Mouse (Mus musculus): ENCODE results near the gene Csnka2ip. TPM values are rescaled to one million over a fixed set of nuclear protein-coding genes. Genes with fewer than 3 reads are reported as not detected.

Csnka2ip gene
- not detected in 2 replicates for polyA plus RNA-seq (2015; fragmentation: Nextera tagmentation; extraction: Ambion mirVana)

DNA sequence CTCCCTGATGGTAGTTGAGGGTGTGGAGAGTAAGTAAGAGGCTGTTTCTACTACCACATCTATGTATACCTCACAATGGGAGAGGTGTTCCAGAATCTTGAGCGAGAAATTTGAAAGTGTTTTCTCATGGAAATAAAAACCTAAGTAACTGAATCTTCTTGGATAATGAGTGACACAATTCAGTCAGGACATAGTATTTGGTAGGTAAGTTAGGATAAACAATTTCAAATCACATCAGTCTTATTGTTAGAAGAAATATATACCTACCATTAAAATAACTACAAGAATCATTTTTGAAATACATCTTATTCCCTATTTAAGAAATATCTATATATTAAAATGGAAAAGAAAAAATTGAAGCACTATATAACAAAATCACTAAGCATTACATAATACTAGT lies at the start of gene Csnka2ip:
TSS of gene Csnka2ip (minus strand) at position 101 of the 400 bp plus-strand sequence.

Other genes starting within 250 kb of the Csnka2ip start
- 15.3 and 16.5 TPM in 2 replicates for gene 4930453N24Rik, start 168.8 kb upstream of the Csnka2ip start, polyA plus RNA-seq (2015; fragmentation: Nextera tagmentation; extraction: Ambion mirVana)
- 2.9 and 3.3 TPM in 2 replicates for gene Zfp654, start 249.2 kb upstream of the Csnka2ip start, polyA plus RNA-seq (2015; fragmentation: Nextera tagmentation; extraction: Ambion mirVana)
- 33.0 and 33.4 TPM in 2 replicates for gene Cggbp1, start 249.6 kb upstream of the Csnka2ip start, polyA plus RNA-seq (2015; fragmentation: Nextera tagmentation; extraction: Ambion mirVana)